ENCODE assay signal across 22 mouse cellular contexts in genomic region chr7:79702755-79703154, GRCm38 (mm10). TPM values are rescaled to one million over a fixed set of nuclear protein-coding genes. Genes with fewer than 3 reads are reported as not detected.
"Had no signal": no experiment of that assay in that cellular context is flagged by ENCODE, and none has a peak within 500 bp of the region (broad histone marks: within the 10 kb centered on the region; RNA-seq: fewer than 3 reads in every experiment).

No protein-coding gene starts in this region.

- H3K4me2 ChIP-seq: limb, embryonic 12.5 days; limb, embryonic 15.5 days; liver, embryonic 11.5 days; lung, embryonic 14.5 days; midbrain, embryonic 12.5 days; midbrain, embryonic 15.5 days; neural tube, embryonic 12.5 days; neural tube, embryonic 15.5 days; stomach, embryonic 15.5 days had no signal

- H3K9me3 ChIP-seq: limb, embryonic 12.5 days; limb, embryonic 15.5 days; midbrain, embryonic 12.5 days; midbrain, embryonic 15.5 days; neural tube, embryonic 12.5 days; neural tube, embryonic 15.5 days; stomach, embryonic 15.5 days had no signal

- H3K27ac ChIP-seq: kidney, postnatal 0 days; limb, embryonic 12.5 days; limb, embryonic 15.5 days; liver, embryonic 14.5 days; macrophage; midbrain, embryonic 12.5 days; midbrain, embryonic 15.5 days; neural tube, embryonic 12.5 days; neural tube, embryonic 15.5 days; stomach, embryonic 15.5 days had no signal

- H3K9ac ChIP-seq: limb, embryonic 12.5 days; limb, embryonic 15.5 days; liver, embryonic 14.5 days; liver, postnatal 0 days; lung, embryonic 14.5 days; midbrain, embryonic 12.5 days; midbrain, embryonic 15.5 days; neural tube, embryonic 12.5 days; neural tube, embryonic 15.5 days; stomach, embryonic 15.5 days had no signal

- H3K4me3 ChIP-seq: limb, embryonic 12.5 days; limb, embryonic 15.5 days; midbrain, embryonic 12.5 days; midbrain, embryonic 15.5 days; neural tube, embryonic 12.5 days; neural tube, embryonic 15.5 days; stomach, embryonic 15.5 days had no signal

- H3K4me1 ChIP-seq: limb, embryonic 12.5 days; limb, embryonic 15.5 days; midbrain, embryonic 12.5 days; midbrain, embryonic 15.5 days; neural tube, embryonic 12.5 days; neural tube, embryonic 15.5 days; stomach, embryonic 15.5 days had no signal

- H3K27me3 ChIP-seq: limb, embryonic 12.5 days; limb, embryonic 15.5 days; midbrain, embryonic 12.5 days; midbrain, embryonic 15.5 days; neural tube, embryonic 12.5 days; neural tube, embryonic 15.5 days; stomach, embryonic 15.5 days had no signal

- DNase-seq: kidney, postnatal 25 days; left cerebral cortex, postnatal 4 days; liver, postnatal 0 days; lung, embryonic 14.5 days; right cerebral cortex, adult 18-20 months; right cerebral cortex, postnatal 25 days; spleen, adult 18-20 months; thymus, postnatal 25 days had no signal

- ATAC-seq: liver, postnatal 0 days; lung, postnatal 0 days; midbrain, embryonic 15.5 days had no signal

- H3K36me3 ChIP-seq: midbrain, embryonic 15.5 days had no signal

RNA-seq across cellular contexts. Expression of gene Plin1, which starts 29.9 kb away (rescaled TPM):
- total RNA-seq: left cerebral cortex, postnatal 14 days; left cerebral cortex, postnatal 4 days; megakaryocyte, adult 5-6 weeks had no signal
- polyA plus RNA-seq: limb, embryonic 12.5 days; limb, embryonic 15.5 days; liver, embryonic 11.5 days; liver, embryonic 14.5 days; liver, postnatal 0 days; lung, embryonic 14.5 days; macrophage; midbrain, embryonic 12.5 days; neural tube, embryonic 12.5 days; stomach, embryonic 15.5 days had no signal

RNA-seq across cellular contexts. Expression of gene Wdr93, which starts 40.2 kb away (rescaled TPM):
- total RNA-seq: left cerebral cortex, postnatal 14 days; megakaryocyte, adult 5-6 weeks had no signal
- polyA plus RNA-seq: limb, embryonic 15.5 days; liver, embryonic 11.5 days had no signal
